Mouse (Mus musculus): ENCODE results near the gene Grid1. TPM values are rescaled to one million over a fixed set of nuclear protein-coding genes. Genes with fewer than 3 reads are reported as not detected.

Grid1 gene
- polyA plus RNA-seq, 1 experiment: not detected

DNA sequence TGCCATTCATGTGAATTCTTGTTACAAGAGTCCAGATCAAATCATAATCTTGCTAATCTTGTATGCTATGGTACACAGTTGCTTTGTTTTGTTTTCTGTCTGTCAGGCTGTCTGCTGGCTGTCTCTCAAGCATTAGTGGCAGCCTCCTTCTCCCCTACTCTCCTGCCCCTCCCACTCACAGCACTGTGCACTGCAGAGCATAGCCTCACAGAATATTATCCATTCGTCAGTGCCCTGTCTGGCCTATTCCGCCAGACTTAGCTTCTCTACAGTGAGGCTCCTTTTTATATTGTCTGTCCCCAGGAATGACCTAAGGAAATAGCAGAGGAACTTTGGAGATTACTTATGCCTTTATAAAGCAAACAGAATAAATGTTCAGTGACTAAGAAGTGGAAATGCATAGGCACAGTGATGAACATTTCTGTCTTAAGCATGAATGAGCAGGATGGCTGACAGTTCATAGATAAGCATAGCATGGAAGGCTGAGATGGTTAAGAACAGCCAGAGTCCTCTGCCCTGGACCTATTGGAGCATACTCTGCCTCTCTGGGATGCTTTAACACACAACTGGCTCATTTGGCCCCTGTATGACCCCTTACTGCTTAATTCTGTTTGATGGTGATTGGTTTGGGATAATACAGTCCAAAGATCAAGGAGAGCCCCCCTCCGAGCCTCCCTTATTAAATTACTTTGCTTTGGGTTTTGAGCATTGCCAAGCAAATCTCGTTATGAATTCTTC, 721.5 kb downstream of the Grid1 start:
- Histone ChIP-seq H3K27me3 (ENCODE audit: control insufficient read depth, insufficient read depth, insufficient read length) (no peaks in the 10 kb centered on the region), H3ac (ENCODE audit: control insufficient read depth, insufficient read length) (no peak overlapping the region), H3K79me2 (ENCODE audit: control insufficient read depth, insufficient read depth) (no peaks in the 10 kb centered on the region), H3K36me3 (ENCODE audit: control insufficient read depth, insufficient read depth) (no peaks in the 10 kb centered on the region), H3K4me3 (no peak overlapping the region), H3K4me2 (ENCODE audit: low read depth) (no peak overlapping the region)
- no peak for TF ChIP-seq REST (IDR thresholded peaks at IDR 0.05; ENCODE audit: insufficient read depth, insufficient read length)
- no peak for TF ChIP-seq SRF (IDR thresholded peaks at IDR 0.05; ENCODE audit: control insufficient read depth, insufficient read length, low read depth)
- no peak for TF ChIP-seq POLR2A (IDR thresholded peaks at IDR 0.05; ENCODE audit: insufficient read length, low read depth)
- no peak for TF ChIP-seq MYOD1 (IDR thresholded peaks at IDR 0.05; ENCODE audit: control insufficient read depth in 1 of 3, insufficient read length in 2 of 3, low read depth in 2 of 3)
- no peak for TF ChIP-seq CEBPB (IDR thresholded peaks at IDR 0.05; ENCODE audit: insufficient read depth, poor library complexity, severe bottlenecking)
- TF ChIP-seq POLR2AphosphoS2 (IDR thresholded peaks at IDR 0.05; ENCODE audit: insufficient read length, low read depth): no peak
- no peak for TF ChIP-seq TCF3 (IDR thresholded peaks at IDR 0.05; ENCODE audit: insufficient read length, low read depth)
- no peak for TF ChIP-seq USF1 (IDR thresholded peaks at IDR 0.05; ENCODE audit: low read depth)
- no peak for TF ChIP-seq MYOG (IDR thresholded peaks at IDR 0.05; ENCODE audit: control insufficient read depth in 1 of 3, insufficient read depth in 1 of 3, insufficient read length in 2 of 3, low read depth in 2 of 3)
- TF ChIP-seq MAX (IDR thresholded peaks at IDR 0.05; ENCODE audit: low read depth): no peak
- no peak for TF ChIP-seq TCF12 (IDR thresholded peaks at IDR 0.05; ENCODE audit: insufficient read depth, poor library complexity, severe bottlenecking)
- no peak for TF ChIP-seq E2F4 (IDR thresholded peaks at IDR 0.05; ENCODE audit: insufficient read depth)

GRCm38 (mm10) chr14:35541992-35542380, 722.1 kb downstream of the Grid1 start:
- Histone ChIP-seq H3K4me2 (ENCODE audit: low read depth) (no peak overlapping the region), H3K36me3 (ENCODE audit: control insufficient read depth, insufficient read depth) (no peaks in the 10 kb centered on the region), H3K27me3 (ENCODE audit: control insufficient read depth, insufficient read depth, insufficient read length) (no peaks in the 10 kb centered on the region), H3K4me3 (no peak overlapping the region), H3K79me2 (ENCODE audit: control insufficient read depth, insufficient read depth) (no peaks in the 10 kb centered on the region), H3ac (ENCODE audit: control insufficient read depth, insufficient read length) (no peak overlapping the region)
- TF ChIP-seq REST (IDR thresholded peaks at IDR 0.05; ENCODE audit: insufficient read depth, insufficient read length): no peak

- Histone ChIP-seq H3ac (ENCODE audit: control insufficient read depth, insufficient read length) (no peak overlapping the region), H3K79me2 (ENCODE audit: control insufficient read depth, insufficient read depth) (no peaks in the 10 kb centered on the region), H3K4me3 (no peak overlapping the region), H3K4me2 (ENCODE audit: low read depth) (no peak overlapping the region), H3K36me3 (ENCODE audit: control insufficient read depth, insufficient read depth) (no peaks in the 10 kb centered on the region), H3K27me3 (ENCODE audit: control insufficient read depth, insufficient read depth, insufficient read length) (no peaks in the 10 kb centered on the region)
- no peak for TF ChIP-seq SRF (IDR thresholded peaks at IDR 0.05; ENCODE audit: control insufficient read depth, insufficient read length, low read depth)
- TF ChIP-seq POLR2AphosphoS2 (IDR thresholded peaks at IDR 0.05; ENCODE audit: insufficient read length, low read depth): no peak
- TF ChIP-seq TCF3 (IDR thresholded peaks at IDR 0.05; ENCODE audit: insufficient read length, low read depth): no peak
- TF ChIP-seq POLR2A (IDR thresholded peaks at IDR 0.05; ENCODE audit: insufficient read length, low read depth): no peak
- no peak for TF ChIP-seq E2F4 (IDR thresholded peaks at IDR 0.05; ENCODE audit: insufficient read depth)
- no peak for TF ChIP-seq USF1 (IDR thresholded peaks at IDR 0.05; ENCODE audit: low read depth)
- no peak for TF ChIP-seq CEBPB (IDR thresholded peaks at IDR 0.05; ENCODE audit: insufficient read depth, poor library complexity, severe bottlenecking)
- no peak for TF ChIP-seq MAX (IDR thresholded peaks at IDR 0.05; ENCODE audit: low read depth)
Measured at GRCm38 (mm10) chr14:35554288-35554687, 734.4 kb downstream of the Grid1 start.

GRCm38 (mm10) chr14:35561244-35561893, 741.5 kb downstream of the Grid1 start:
- Histone ChIP-seq H3K27me3 (ENCODE audit: control insufficient read depth, insufficient read depth, insufficient read length) (no peaks in the 10 kb centered on the region), H3ac (ENCODE audit: control insufficient read depth, insufficient read length) (no peak overlapping the region), H3K4me3 (no peak overlapping the region), H3K4me2 (ENCODE audit: low read depth) (no peak overlapping the region), H3K36me3 (ENCODE audit: control insufficient read depth, insufficient read depth) (no peaks in the 10 kb centered on the region), H3K79me2 (ENCODE audit: control insufficient read depth, insufficient read depth) (no peaks in the 10 kb centered on the region)
- no peak for TF ChIP-seq POLR2AphosphoS2 (IDR thresholded peaks at IDR 0.05; ENCODE audit: insufficient read length, low read depth)
- no peak for TF ChIP-seq SRF (IDR thresholded peaks at IDR 0.05; ENCODE audit: control insufficient read depth, insufficient read length, low read depth)
- no peak for TF ChIP-seq CEBPB (IDR thresholded peaks at IDR 0.05; ENCODE audit: insufficient read depth, poor library complexity, severe bottlenecking)
- TF ChIP-seq TCF12 (IDR thresholded peaks at IDR 0.05; ENCODE audit: insufficient read depth, poor library complexity, severe bottlenecking): no peak
- TF ChIP-seq MAX (IDR thresholded peaks at IDR 0.05; ENCODE audit: low read depth): no peak
- no peak for TF ChIP-seq TCF3 (IDR thresholded peaks at IDR 0.05; ENCODE audit: insufficient read length, low read depth)
- no peak for TF ChIP-seq E2F4 (IDR thresholded peaks at IDR 0.05; ENCODE audit: insufficient read depth)
- no peak for TF ChIP-seq MYOD1 (IDR thresholded peaks at IDR 0.05; ENCODE audit: control insufficient read depth in 1 of 3, insufficient read length in 2 of 3, low read depth in 2 of 3)
- no peak for TF ChIP-seq POLR2A (IDR thresholded peaks at IDR 0.05; ENCODE audit: insufficient read length, low read depth)
- no peak for TF ChIP-seq USF1 (IDR thresholded peaks at IDR 0.05; ENCODE audit: low read depth)
- TF ChIP-seq MYOG (IDR thresholded peaks at IDR 0.05; ENCODE audit: control insufficient read depth in 1 of 3, insufficient read depth in 1 of 3, insufficient read length in 2 of 3, low read depth in 2 of 3): no peak
- TF ChIP-seq REST (IDR thresholded peaks at IDR 0.05; ENCODE audit: insufficient read depth, insufficient read length): no peak

- Histone ChIP-seq H3K4me3 (no peak overlapping the region), H3K4me2 (ENCODE audit: low read depth) (no peak overlapping the region), H3K36me3 (ENCODE audit: control insufficient read depth, insufficient read depth) (no peaks in the 10 kb centered on the region), H3K27me3 (ENCODE audit: control insufficient read depth, insufficient read depth, insufficient read length) (no peaks in the 10 kb centered on the region), H3K79me2 (ENCODE audit: control insufficient read depth, insufficient read depth) (no peaks in the 10 kb centered on the region), H3ac (ENCODE audit: control insufficient read depth, insufficient read length) (no peak overlapping the region)
- TF ChIP-seq E2F4 (IDR thresholded peaks at IDR 0.05; ENCODE audit: insufficient read depth) (no peak), TCF3 (IDR thresholded peaks at IDR 0.05; ENCODE audit: insufficient read length, low read depth) (no peak), USF1 (IDR thresholded peaks at IDR 0.05; ENCODE audit: low read depth) (no peak), POLR2A (IDR thresholded peaks at IDR 0.05; ENCODE audit: insufficient read length, low read depth) (no peak)
Measured at GRCm38 (mm10) chr14:35572991-35573502, 753.1 kb downstream of the Grid1 start.

Measured in myocyte (in vitro differentiated cells).